Mouse (Mus musculus) heart, postnatal 36 days (tissue): ENCODE data around the gene 4930513O06Rik. TPM values are rescaled to one million over a fixed set of nuclear protein-coding genes. Genes with fewer than 3 reads are reported as not detected.
A peak's percentile ranks its signal among the peaks of the same experiment; 100 is the strongest.

ENCODE experiments used
- DNase-seq, 2 experiments: peaks; one replicate each; pipeline ENCODE4 v3.0.0; 2021 to 2022
- intact Hi-C: fragments of 180-260 bp; cut with DNase I; formaldehyde crosslinking; loops from one replicate; pipeline ENCODE4 v1.15.1; 2025
- total RNA-seq, 2 experiments: library from RNA; stranded (reverse); gene quantifications; 2 replicates each; pipeline ENCODE4 v1.2.3; 2021

Gene 4930513O06Rik
- total RNA-seq: not detected

DNA sequence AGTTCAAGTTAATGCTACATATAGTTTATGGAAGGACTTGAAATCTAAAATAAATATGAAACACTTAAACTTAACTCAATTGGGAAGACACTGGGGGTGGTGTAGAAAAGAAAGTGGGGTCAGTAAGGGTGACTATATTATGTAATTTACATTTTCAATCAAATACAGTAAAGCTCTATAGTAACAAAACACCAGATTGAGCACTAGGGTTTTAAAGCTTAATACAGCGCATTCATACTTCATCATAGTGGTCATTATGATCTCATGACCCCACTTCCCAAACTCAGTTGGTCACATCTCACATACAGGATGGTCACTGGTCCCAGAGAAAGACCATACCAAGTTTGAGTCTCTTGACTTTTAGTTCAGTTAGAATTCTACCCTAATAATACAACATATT, at the start of gene 4930513O06Rik:
4930513O06Rik (plus strand) TSS at position 301 of the 400 bp plus-strand sequence.
- intact Hi-C loops: no loop called here
- no peak for DNase-seq

DNA sequence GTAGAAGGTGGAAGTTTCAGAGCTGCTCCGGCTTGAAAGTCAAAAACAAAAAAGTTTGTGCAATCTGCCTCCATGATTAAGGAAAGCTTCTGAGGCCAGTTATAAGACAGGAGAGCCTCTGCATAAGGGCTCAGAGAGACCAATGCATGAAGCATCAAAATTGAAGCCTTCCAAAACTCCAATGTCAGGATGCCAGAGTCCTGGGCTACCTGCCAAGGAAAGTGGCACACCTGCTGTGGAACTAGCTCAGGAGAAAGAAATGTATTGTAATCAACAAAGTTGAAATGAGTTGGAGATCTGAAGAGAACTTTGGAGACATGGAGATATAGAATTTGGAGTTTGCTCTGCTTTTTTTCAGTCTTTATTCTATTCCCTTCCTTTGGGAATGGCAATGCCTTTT, 48.4 kb upstream of the 4930513O06Rik start:
- intact Hi-C loops: no loop called here
- no peak for DNase-seq

DNA sequence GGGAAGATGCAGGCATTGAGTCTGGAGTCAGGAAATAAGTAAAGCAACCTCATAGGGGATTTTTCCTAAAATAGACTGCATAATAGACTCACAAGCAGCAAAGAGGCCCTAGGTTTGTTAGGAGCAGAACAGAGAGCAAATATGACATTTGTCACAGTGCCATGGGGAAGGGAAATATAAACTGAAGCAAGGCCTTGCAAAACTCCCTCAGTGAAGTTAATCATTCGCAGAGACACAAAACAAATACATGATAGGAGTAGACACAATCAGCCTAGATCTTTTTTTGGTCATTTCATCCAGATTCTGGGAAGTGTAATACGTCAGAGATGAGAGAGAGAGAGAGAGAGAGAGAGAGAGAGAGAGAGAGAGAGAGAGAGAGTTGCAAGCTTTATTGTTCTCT, 46.7 kb upstream of the 4930513O06Rik start:
- intact Hi-C loops: no loop called here
- DNase-seq: no peak

DNA sequence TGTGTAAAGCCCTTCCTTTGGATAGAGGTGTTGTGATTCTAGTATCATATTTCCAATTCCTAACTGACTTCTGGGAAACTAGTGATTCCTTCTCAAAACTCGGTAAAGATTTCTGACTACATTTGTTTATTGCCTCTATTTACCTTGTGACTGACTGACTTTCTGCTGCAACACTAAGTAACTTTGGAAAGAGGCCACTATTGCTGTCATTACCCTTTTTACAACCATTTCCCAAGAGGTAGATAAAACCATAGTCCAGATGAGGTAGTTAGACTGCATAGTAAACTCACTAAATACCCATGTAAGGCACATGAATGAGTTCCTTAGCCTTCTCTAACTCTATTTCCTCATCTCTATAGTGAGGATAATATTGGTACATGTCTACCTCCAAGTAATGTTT, 44.9 kb upstream of the 4930513O06Rik start:
- no peak for DNase-seq
- intact Hi-C loops: no loop called here

DNA sequence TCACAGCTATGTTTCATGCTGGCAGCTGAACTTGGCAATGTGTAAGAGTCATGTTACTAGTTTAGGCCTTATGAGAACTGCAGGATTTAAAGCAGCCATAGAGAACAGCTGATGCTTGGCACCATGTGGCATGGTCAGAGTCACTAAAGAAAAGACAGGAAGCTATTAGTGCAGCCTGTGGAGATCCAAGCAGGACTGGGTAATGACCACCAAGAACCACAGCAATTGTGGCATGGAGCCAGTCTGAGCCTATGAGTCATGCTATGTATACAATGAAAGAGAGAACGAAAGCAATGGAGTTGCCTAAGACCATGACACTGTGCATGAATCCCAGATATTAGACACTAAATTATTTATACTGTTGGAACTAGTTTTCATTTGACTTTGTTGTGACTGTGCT, 34.1 kb upstream of the 4930513O06Rik start:
- DNase-seq: no peak
- intact Hi-C loops: no loop called here

DNA sequence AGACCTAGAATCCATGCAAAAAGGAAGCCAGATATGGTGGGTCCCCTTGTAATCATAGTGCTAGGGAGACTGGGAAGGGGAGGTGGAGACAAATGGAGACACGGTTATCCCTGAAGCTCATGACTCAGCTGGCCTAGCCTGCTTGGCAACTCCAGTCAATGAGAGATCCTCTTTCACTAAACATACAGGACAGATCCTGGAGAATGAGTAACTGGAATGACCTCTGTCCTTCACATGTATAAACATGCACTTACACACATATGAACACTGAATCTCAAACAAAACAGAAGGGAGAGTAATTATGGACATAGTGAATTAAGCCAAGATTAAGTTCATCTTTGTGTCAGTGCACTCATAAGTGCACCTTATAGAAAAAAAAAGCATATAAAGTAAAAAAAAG, 32.9 kb upstream of the 4930513O06Rik start:
- intact Hi-C loops: no loop called here
- DNase-seq: no peak

DNA sequence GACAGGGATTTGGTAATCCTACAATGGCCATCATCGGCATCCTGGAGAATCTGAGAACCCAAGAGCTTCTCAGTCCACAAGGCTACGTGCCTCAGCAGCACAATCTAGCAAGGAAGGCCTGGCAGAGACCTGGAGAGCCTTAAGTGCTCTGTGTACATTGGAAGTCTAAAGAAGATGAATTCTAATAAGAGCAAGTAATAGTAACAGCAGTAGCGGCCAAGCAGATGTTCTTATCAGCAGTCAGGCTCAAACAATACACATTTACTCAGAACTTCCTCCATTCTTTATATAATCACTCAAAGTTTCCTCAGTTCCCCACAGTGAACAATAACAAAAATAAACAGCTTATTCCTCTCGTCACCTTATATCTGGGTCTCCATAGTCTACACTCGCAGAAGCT, 22.0 kb upstream of the 4930513O06Rik start:
- intact Hi-C loops: no loop called here
- no peak for DNase-seq

DNA sequence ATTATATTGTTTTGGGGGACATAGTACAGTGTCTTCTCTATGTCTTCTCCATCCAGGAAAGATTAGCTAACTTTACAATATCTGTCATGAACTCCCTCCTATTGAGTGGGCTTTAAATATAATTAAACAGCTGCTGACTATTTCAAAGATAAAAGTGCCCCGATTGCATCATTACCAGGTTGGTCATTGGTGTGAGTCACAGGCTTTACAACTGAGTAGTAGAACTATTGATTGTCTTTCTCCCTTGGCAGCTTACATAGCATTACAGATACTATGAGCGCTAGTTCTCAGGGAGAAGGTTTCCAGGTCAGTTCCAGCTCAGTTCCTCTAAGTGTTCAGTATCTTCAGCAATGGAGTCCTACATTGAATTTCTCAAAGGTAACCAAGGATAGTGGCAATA, 7.5 kb upstream of the 4930513O06Rik start:
- DNase-seq: no peak
- intact Hi-C loops: no loop called here

DNA sequence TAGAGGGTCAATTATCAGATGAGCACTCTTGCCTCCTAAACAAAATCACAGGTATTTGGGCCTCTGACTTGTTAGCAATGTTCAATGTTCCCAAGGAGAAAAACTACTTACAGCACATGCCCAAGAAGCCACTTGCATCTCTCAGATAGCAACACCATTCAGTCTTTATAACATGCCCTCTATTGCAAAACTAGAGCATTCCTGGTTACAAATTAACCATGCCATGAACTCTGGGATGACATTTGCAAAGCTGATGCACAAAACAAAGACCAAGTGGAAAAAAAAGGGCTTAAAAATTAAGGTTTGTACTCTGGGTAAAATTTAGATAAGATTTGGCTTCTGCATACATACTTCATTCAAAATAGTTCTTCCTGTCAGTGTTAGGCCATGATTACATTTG, 966 bp upstream of the 4930513O06Rik start, which contains the start of gene Serpina7:
Serpina7 (minus strand) TSS at position 160 of the 400 bp plus-strand sequence.
- intact Hi-C loops: no loop called here

DNA sequence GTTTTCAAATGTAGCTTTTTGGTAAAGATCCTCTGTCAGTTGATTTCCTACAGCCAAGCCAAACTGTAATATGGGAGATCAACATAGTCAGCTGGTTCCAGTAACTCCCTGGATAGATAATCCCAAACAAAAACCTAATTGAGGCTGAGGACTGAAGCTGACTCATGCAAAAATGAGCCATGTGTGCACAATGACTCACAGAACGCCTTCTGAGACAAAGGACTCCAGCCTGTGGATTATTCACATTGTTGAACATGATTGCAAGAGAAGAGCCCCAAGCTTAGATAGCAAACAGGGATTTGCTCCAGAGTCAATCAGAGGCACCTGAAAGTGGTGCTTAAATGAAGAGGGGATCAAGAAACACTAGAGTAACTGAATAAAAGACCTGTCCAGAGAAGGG, 11.2 kb downstream of the 4930513O06Rik start:
- intact Hi-C loops: no loop called here
- no peak for DNase-seq

More for the DNA sequence above, 966 bp upstream of the 4930513O06Rik start, which contains the start of gene Serpina7:
- no peak for DNase-seq

DNA sequence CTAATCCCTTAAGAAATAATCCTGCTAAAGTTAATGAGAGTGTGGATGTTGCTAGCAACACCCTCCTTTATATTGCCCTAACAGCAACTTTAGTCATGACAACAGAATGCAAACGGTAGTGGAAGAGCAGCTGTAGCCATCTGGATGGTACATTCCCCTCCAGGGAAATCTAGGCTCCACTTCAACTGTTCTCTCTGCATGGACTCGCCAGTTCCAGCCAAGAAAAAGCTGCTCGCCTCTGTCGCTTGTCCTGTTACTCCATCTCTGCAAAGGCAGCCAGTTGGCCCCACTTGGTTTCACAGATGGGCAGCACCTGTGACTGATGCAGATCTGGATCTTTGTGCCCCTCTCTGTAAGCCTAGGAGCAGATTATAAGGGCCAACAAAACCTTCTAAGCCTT, 48.0 kb downstream of the 4930513O06Rik start:
- DNase-seq: peak; percentile 2 to 5
- intact Hi-C loops: no loop called here

Other genes starting within 250 kb of the 4930513O06Rik start
- gene Nrk, start 171.8 kb upstream of the 4930513O06Rik start, total RNA-seq: 1 to 10 TPM in 1 of 2 experiments, under 1 TPM in 1; 0.89 to 1.4 TPM
- not detected for gene Serpina7, start 1.0 kb upstream of the 4930513O06Rik start, total RNA-seq
- gene 4933428M09Rik, start 93.0 kb downstream of the 4930513O06Rik start, total RNA-seq: not detected
- 1 to 10 TPM; 1.7 to 2.2 TPM for gene Mum1l1, start 123.8 kb downstream of the 4930513O06Rik start, total RNA-seq
- not detected for gene Trap1a, start 247.4 kb downstream of the 4930513O06Rik start, total RNA-seq